Mouse (Mus musculus) intestine, postnatal 0 days (tissue): Measurements from ENCODE around the gene Tiam2. TPM values are rescaled to one million over a fixed set of nuclear protein-coding genes. Genes with fewer than 3 reads are reported as not detected.
A peak's percentile ranks its signal among the peaks of the same experiment; 100 is the strongest.

ENCODE experiments used
- ATAC-seq: fragments of 200-750 bp; cut with Nextera tagmentation; 2 replicates; pipeline ENCODE4 v1.8.0; 2017; ENCODE audit warnings: mild to moderate bottlenecking, moderate TSS enrichment, moderate library complexity
- H3K27ac ChIP-seq: fragments of 300-500 bp; sonication (generic); 2 replicates; pipeline ENCODE4 v1.5.1; 2014; ENCODE audit warnings: mild to moderate bottlenecking, low read depth, low read length, moderate library complexity
- H3K27me3 ChIP-seq: fragments of 300-500 bp; sonication (generic); replicated peaks from 2 replicates; pipeline ENCODE4 v1.6.1; 2014; ENCODE audit warnings: low read length, mixed read lengths; ENCODE audit not compliant: control insufficient read depth, insufficient read depth
- H3K36me3 ChIP-seq: fragments of 300-500 bp; sonication (generic); 2 replicates; pipeline ENCODE4 v1.6.1; 2014; ENCODE audit warnings: mild to moderate bottlenecking, moderate library complexity; ENCODE audit not compliant: control insufficient read depth, insufficient read depth
- H3K4me1 ChIP-seq: fragments of 300-500 bp; sonication (generic); replicated peaks from 2 replicates; pipeline ENCODE4 v1.6.1; 2014; ENCODE audit warnings: antibody characterized with exemption, low read length, mixed read lengths; ENCODE audit not compliant: control insufficient read depth, insufficient read depth
- H3K4me2 ChIP-seq: fragments of 300-500 bp; sonication (generic); replicated peaks from 2 replicates; pipeline ENCODE4 v1.6.1; 2014; ENCODE audit warnings: low read depth, mild to moderate bottlenecking, moderate library complexity
- H3K4me3 ChIP-seq: fragments of 300-500 bp; sonication (generic); 2 replicates; pipeline ENCODE4 v1.5.1; 2014; ENCODE audit warnings: low read depth, low read length
- H3K9ac ChIP-seq: fragments of 300-500 bp; sonication (generic); 2 replicates; pipeline ENCODE4 v1.6.1; 2014; ENCODE audit warnings: mild to moderate bottlenecking, low read depth, low read length
- H3K9me3 ChIP-seq: fragments of 300-500 bp; sonication (generic); 2 replicates; pipeline ENCODE4 v1.6.1; 2016; ENCODE audit warnings: mixed run types; ENCODE audit not compliant: control insufficient read depth
- CTCF ChIP-seq: sonication (generic); IDR thresholded peaks from 2 replicates; pipeline ENCODE4 v1.5.1; 2016; ENCODE audit warnings: low read depth, mild to moderate bottlenecking, control low read depth, antibody characterized with exemption, moderate library complexity
- WGBS: fragments of 180-500 bp; shearing (Covaris S2); extraction: QIAGEN DNeasy Blood & Tissue Kit; methylation state at CpG from one replicate; pipeline ENCODE4 v1.1.7; 2014; 5-methylcytosine and 5-hydroxymethylcytosine counted together
- polyA plus RNA-seq: library from polyadenylated mRNA; unstranded; fragments of >200 nt; fragmentation: Nextera tagmentation; extraction: Ambion mirVana; gene quantifications from 2 replicates; pipeline ENCODE4 v1.2.1, GENCODE M21; 2015

The Tiam2 gene
- polyA plus RNA-seq, 1 experiment from 2014 or later: 1.9 TPM

DNA sequence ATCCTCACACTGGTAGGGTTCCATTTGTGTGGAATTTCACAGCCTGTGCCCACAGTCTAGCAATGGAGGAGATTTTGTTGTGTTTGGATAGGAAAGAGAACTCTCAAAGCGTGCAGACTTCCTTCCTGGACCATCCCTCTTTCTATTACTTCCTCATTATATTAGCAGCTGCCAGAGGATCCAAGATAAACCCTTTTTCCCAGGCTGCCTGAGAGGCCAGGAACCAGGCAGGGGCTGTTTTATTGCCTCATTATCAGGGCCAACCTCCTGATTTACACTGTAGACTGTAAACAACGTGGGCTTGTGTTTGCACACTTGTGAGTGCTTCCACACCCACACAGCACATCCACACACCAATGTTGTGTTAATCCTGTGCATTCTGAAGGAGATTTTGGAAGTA is 31.3 kb upstream of the Tiam2 start:
- TF ChIP-seq CTCF: no peak
- no peak overlapping the region for H3K9ac ChIP-seq
- peak; percentile 74 for ATAC-seq
- H3K4me1 ChIP-seq: 0 out of 2 replicates have a peak, but pooled peaks cover 3% of the 10 kb centered on the region
- WGBS: 10% methylated on average over 2 of the region's 2 CpGs
- H3K4me2 ChIP-seq: no peak overlapping the region
- H3K36me3 ChIP-seq: no peaks in the 10 kb centered on the region
- H3K27ac ChIP-seq: peak overlapping the region; percentile 50; the same call in 1 of the 2 replicates
- H3K4me3 ChIP-seq: no peak overlapping the region
- no peaks in the 10 kb centered on the region for H3K9me3 ChIP-seq
- no peaks in the 10 kb centered on the region for H3K27me3 ChIP-seq

DNA sequence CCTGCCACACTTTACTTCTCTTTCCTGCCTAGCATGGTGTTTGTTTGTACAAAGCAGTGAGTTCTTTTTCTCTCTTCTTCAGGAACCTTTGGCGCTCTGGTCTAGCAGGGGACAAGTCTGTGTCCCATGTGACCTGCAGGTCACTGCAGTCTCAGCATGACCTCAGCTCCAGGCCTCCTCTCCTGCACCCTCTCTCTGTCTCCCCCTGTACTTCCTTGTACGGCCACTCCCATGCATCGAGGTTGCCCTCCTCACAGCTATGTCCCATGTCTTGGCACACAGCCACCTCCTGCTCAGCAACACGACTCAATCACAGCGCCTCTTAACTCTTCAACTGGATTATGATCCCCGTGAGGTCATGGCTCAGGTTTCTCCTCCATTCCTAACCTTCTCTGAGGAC is 26.9 kb upstream of the Tiam2 start:
- Histone ChIP-seq H3K4me2 (no peak overlapping the region), H3K4me1 (0 out of 2 replicates have a peak, but pooled peaks cover 3% of the 10 kb centered on the region), H3K4me3 (no peak overlapping the region), H3K36me3 (no peaks in the 10 kb centered on the region), H3K9ac (no peak overlapping the region), H3K27me3 (no peaks in the 10 kb centered on the region), H3K27ac (peak overlapping the region; percentile 46; the same call in 1 of the 2 replicates), H3K9me3 (no peaks in the 10 kb centered on the region)
- peak; percentile 47 for TF ChIP-seq CTCF
- 29% methylated on average over 6 of the region's 6 CpGs for WGBS
- peak; percentile 96 for ATAC-seq

DNA sequence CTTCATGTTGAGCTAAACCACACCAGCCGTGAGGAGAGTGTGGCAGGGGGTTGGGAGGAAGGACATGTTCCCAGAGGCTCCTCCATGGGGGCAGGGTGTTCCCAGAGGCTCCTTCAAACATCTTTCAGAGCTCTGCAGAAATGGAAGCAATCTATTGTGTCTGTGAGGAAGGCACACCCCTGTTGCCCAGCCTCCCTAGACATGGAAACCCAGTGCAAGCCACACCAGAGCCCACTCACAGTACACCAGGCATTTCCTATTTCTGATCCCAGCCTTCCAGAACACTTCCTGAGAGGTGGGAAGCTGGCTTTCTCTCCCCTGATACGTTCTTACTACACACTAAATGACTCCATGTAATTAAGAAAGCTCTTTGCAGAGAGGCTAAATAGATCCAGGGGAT is 20.4 kb upstream of the Tiam2 start:
- Histone ChIP-seq H3K36me3 (no peaks in the 10 kb centered on the region), H3K27me3 (no peaks in the 10 kb centered on the region), H3K27ac (no peak overlapping the region), H3K4me1 (no peaks in the 10 kb centered on the region), H3K4me2 (no peak overlapping the region), H3K4me3 (no peak overlapping the region), H3K9ac (no peak overlapping the region), H3K9me3 (no peaks in the 10 kb centered on the region)
- ATAC-seq: no peak
- TF ChIP-seq CTCF: no peak
- 59% methylated on average over 2 of the region's 2 CpGs for WGBS

DNA sequence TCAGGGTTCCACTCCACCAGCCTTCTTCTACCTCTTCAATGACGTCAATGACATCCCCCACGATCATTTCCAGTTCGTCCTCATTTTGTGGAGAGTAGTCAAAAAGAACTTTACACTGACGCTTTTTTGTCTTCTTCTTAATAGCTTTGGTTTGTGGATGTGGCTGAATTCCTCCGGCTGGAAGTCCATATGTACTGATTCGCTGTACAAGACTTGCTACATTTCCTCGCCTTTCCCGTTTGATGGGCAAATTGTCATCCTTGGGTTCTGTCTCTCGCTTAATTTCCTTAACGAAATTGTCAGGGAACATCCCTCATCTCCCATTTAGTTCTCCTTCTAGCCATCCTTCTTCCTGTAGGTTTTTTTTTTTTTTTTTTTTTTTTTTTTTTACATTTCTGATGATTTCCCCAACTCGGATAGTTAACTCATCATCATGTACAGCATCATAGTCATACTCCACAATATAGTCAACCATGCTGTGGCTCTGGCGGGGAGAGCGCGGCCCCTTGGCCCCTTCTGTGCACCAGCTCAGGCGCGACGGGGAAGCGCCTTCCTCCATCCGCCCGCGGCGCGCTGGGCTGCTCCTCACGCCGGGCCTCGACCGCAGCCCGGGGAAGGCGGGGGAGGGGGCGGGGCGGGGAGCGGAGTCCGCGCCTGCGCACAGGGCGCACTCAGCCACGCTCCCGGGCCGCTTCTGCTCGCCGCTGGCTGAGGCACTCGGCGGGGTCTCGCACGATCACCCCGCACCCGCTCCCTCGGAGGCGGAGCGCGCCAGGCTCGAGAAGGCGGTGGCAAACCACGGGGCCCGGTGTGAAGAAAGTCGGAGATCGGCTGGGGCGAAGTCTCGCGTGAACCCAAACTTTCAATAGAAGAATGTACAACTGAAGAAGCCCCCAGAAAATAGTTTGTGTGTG is 12.4 kb upstream of the Tiam2 start:
- H3K27ac ChIP-seq: no peak overlapping the region
- 9% methylated on average over 60 of the region's 60 CpGs for WGBS
- peak; percentile 96 for ATAC-seq
- no peaks in the 10 kb centered on the region for H3K36me3 ChIP-seq
- H3K4me2 ChIP-seq: peak overlapping the region; percentile 70
- H3K27me3 ChIP-seq: no peaks in the 10 kb centered on the region
- TF ChIP-seq CTCF: no peak
- H3K9ac ChIP-seq: peak overlapping the region; percentile 59
- H3K4me1 ChIP-seq: no peaks in the 10 kb centered on the region
- peak overlapping the region; percentile 40 for H3K4me3 ChIP-seq
- no peaks in the 10 kb centered on the region for H3K9me3 ChIP-seq

DNA sequence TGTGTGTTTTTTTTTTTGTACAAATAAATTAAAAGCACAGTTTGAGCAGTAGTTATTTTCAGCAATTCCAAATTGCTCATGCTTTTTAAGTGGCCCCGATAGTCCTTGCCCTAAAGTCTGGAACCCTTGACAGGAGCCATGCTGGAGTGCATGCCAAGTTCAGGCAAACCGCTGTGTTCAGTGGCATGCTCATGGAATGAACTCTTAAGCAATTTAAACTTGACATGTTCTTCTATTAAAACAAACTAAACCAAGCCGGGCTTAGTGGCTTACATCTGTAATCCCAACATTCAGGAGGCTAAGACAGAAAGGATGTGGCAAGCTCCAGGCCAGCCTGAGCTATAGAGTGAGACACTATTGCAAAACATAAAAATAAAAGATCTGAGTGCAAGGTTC is 11.8 kb upstream of the Tiam2 start:
- H3K4me3 ChIP-seq: peak overlapping the region; percentile 40
- no peaks in the 10 kb centered on the region for H3K4me1 ChIP-seq
- no peak for TF ChIP-seq CTCF
- WGBS: 43% methylated on average over 3 of the region's 3 CpGs
- peak; percentile 10; the same call in 1 of the 2 replicates for ATAC-seq
- peak overlapping the region; percentile 59 for H3K9ac ChIP-seq
- no peaks in the 10 kb centered on the region for H3K36me3 ChIP-seq
- no peaks in the 10 kb centered on the region for H3K9me3 ChIP-seq
- no peaks in the 10 kb centered on the region for H3K27me3 ChIP-seq
- H3K27ac ChIP-seq: no peak overlapping the region
- H3K4me2 ChIP-seq: peak overlapping the region; percentile 70

DNA sequence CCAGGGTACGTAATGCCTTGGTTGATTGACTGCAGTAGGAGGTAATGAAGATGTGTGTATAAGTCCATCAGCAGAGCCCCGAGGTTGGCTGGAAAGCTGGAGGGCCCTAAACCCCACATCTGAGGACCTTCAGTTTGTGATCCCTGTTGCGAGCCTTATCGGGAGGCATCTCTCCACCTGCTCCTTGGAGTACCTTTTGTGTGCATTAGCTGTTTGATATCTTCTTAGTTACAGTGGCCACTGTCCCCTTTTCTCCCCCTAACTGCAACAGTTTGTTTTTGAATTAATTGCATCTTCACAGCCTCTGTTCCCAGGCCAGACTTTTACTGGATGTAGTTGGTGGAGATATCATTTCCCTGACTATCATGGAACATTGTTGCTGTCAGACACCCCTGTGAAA is 10.8 kb upstream of the Tiam2 start:
- no peak overlapping the region for H3K4me3 ChIP-seq
- no peak overlapping the region for H3K9ac ChIP-seq
- no peaks in the 10 kb centered on the region for H3K4me1 ChIP-seq
- no peaks in the 10 kb centered on the region for H3K36me3 ChIP-seq
- TF ChIP-seq CTCF: no peak
- no peak for ATAC-seq
- no peak overlapping the region for H3K4me2 ChIP-seq
- no peak overlapping the region for H3K27ac ChIP-seq
- no peaks in the 10 kb centered on the region for H3K27me3 ChIP-seq
- 84% methylated on average over 4 of the region's 4 CpGs for WGBS
- H3K9me3 ChIP-seq: no peaks in the 10 kb centered on the region
